Mouse (Mus musculus) ES-Bruce4 (cell line): ENCODE results near the gene Qtrt2.

Experiments
- CTCF ChIP-seq: IDR thresholded peaks from one replicate; pipeline ENCODE4 v1.8.1; 2011; ENCODE audit warnings: low read depth, low read length
- EP300 ChIP-seq: IDR thresholded peaks from 2 replicates; pipeline ENCODE4 v1.6.1; 2011; ENCODE audit warnings: low read depth, low read length; ENCODE audit not compliant: insufficient read depth
- POLR2A ChIP-seq: IDR thresholded peaks from one replicate; pipeline ENCODE4 v1.8.1; 2011; ENCODE audit warnings: low read length; ENCODE audit not compliant: insufficient read depth

DNA sequence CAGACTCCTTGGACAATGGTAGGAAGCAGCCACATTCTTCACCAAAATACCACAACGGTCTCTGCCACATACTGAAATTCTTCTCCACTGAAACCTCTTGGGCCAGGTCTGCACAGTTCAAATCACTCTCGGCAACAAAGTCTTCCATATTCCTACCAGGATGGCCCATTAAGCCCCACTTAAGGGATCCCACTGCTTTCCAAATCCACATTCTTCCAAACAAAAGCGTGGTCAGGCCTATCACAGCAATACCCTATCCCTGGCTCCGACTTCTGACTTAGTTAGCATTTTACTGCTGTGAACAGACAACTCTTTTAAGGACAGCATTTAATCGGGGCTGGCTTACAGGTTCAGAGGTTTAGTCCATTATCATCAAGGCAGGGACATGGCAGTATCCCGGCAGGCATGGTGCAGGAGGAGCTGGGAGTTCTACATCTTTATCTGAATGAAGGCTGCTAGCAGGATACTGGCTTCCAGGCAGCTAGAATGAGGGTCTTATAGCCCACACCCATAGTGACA is at the start of gene Qtrt2:
- no peak for TF ChIP-seq EP300
- no peak for TF ChIP-seq POLR2A
- no peak for TF ChIP-seq CTCF
